Mouse (Mus musculus) layer of hippocampus, adult 9-11 months (tissue): ENCODE measurements around the gene Aldh1b1.

Source experiments
- DNase-seq: peaks from one replicate; pipeline ENCODE4 v3.0.0; 2022

Aldh1b1 gene

DNA sequence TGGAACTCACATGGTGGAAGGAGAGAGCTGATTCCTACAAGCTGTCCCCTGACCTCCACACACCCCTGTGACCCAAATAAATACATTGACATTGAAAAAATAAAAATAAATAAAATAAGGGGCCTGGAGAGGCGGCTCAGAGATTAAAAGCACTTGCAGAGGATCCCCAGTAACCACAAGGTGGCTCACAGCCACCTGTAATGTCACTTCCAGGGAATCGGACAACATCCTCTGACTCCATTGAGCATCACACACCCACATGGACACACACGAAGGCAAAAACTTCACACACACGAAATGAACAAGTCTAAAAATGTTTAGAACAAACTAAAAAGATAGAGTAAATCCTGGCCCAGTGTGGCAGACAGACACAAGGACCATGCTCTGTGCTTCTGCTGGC is 12.1 kb upstream of the Aldh1b1 start:
- DNase-seq: no peak

DNA sequence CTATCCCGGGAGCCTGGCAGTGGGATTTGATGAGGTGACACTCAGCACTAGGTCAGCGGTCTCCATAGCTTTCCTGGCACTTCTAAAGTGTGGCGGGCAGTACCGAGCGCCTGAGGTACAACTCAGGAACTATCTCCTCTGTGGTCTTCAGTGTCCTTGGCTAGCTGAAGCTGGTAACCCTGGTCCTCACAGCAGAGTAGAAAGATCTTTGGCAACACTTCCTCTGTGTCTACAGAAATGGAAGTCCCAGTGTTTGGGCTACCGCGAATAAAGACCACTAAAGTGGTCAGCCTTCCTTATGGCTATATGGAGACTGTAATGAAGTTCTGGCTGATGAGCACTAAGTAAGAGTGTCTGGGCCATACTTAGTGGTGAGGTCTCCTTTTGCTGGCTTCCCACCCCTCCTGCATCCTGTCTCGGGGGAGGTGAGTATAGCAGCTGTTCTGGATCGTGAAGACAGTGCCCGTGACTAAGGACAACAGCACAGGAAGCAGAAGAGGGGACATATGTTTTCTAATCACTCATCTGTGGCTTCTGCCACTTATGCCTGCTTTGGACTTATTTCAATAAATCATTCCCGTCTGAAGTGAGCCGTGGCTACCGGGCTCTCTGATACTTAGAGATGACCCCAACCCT is 10.3 kb upstream of the Aldh1b1 start:
- DNase-seq: no peak

DNA sequence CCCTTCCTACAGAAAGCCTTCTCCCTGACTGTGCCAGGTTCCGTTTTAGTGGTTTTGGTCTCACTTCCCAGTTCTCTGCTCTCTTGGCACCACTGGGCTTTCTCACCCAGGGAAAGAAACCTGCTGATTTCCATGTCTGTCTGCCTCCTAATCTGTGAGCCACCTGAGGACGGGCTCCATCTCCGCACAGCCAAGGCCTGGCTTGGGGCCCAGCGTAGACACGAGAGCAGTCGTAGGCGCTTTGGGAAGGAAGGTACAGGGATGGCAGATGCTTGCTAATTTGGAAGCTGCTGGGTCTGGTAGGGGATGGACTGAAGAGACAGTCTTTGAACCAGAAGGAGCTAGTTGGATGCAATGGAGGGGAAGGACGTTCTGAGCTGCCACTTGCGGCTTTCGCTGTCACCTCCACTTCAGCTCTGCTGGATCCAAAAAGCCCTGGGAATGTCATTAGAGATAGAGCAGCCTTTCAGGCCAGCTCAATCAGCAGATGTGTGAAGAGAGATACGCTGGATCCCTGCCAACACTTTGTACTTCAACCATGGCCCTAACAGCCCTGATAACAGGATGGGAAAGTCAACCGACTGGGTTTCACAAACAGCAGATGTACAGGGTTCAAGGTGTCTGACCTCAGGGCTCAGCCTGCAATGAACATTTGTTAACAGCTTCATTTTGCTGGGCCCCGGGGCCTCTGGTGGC is 9.4 kb upstream of the Aldh1b1 start:
- DNase-seq: peak; percentile 70

DNA sequence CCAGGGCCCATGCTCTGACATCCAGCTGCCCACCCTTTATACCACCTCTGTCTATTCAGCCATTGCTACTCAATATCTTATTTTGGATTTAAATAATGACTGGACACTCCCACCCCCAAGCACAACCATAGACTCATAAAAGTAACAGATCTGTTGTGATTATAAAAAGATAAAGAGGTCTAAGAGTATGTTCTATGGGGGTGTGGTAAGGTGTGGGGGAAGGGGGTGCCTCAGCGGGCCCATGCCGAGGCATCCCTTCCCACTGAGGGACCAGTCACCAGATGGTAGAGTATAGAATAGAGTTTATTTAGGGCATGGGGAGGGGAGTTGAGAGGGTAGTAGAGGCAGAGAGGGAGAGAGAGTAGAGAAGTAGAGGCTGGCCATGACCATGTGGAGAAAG is 8.8 kb upstream of the Aldh1b1 start:
- no peak for DNase-seq

DNA sequence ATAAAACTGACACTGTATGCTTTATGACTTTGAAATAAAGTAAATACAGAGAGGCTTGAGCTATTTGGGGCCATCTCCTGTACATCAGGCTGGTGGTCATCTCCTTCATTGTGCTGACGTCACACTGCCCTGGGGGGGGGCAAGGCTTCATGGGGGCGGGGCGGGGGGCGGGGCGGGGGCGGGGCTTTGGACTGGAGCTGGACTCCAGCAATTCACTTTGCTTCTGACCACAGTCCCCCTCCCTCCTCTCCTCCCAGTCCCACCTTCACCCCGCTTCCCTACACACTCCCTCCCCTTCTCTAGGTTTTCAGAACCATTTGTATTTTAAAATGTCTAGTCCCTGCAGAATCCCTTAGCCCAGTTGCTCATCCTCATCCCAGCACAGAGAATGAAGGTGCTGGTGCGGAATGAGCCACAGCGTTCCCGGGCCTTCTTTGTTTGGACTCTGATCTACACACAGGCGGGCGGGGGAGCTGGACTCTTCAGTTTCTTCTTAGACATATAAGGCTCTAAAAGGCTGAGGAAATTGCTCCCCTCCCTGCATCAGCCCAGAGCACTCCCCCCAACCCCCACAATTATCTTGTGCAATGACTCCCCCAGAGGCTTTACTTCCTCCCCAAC is 3.5 kb upstream of the Aldh1b1 start:
- DNase-seq: no peak

DNA sequence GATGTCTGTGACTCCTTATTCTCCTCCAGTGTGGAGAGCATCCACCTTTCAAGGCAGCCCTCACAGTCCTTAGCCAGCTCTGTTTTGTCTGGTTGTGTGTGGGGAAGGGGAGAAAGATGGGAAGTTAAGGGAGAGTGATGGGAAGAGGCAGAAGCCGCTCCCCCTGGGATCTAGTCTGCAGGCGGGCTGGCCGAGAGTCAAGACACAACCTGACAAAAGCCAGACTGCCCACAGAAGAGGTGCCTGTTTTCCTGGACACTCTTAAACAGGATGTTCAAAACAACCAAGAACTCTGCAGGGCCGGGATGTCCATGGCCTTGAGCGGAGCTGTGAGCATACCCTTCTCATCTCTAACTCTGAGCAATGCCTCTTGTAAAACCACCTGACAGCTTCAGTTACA is 2.1 kb upstream of the Aldh1b1 start:
- DNase-seq: no peak

DNA sequence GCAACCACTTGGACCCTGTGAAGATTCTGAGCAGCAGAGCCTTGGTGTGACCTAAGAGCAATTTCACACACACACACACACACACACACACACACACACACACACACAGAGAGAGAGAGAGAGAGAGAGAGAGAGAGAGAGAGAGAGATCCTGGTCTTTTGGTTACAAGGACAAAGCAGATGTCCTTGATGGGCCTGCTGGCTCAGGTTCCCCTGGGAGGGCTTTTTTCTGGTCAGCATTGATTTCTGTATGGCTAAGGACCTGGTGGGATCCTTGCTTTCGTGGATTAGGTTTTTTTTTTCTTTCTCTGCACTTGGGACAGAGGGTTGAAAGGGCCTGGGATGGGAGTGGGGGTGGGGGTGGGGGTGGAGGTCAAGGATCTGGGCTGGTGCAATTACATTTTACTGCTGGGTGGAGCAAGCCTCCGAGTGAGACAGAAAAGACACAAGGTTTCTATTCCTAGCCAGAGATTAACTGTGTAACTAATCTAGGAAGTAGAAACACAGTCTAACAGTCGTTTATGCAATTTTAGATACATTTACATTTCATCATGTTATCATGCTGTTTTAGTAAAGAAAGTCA is 1.2 kb downstream of the Aldh1b1 start:
- no peak for DNase-seq

DNA sequence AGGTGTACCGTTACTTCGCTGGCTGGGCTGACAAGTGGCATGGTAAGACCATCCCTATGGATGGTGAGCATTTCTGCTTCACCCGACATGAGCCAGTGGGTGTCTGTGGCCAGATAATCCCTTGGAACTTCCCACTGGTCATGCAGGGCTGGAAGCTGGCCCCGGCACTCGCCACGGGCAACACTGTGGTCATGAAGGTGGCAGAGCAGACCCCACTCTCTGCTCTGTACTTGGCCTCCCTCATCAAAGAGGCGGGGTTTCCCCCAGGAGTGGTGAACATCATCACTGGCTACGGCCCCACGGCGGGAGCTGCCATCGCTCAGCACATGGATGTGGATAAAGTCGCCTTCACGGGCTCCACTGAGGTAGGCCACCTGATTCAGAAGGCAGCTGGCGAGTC is 4.1 kb downstream of the Aldh1b1 start:
- no peak for DNase-seq

DNA sequence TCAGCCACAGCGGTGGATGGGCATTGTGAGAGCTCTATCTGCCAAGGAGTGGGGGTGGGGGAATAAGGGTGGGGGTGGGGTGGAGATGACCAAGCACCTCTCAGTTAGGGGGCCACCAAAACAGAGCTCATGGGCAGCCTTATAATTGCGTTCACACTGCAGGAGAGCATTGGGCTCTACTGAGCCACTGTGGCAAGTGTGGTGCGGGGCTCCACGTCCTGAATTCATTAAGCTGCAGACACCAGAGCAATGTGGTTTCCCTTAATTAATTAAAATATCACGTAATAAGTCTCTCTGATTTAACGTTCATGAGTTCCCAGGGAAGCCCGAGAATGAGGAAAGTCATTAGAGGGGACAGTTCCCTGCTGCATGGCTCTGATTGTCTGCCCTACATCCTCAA is 9.2 kb downstream of the Aldh1b1 start:
- no peak for DNase-seq

DNA sequence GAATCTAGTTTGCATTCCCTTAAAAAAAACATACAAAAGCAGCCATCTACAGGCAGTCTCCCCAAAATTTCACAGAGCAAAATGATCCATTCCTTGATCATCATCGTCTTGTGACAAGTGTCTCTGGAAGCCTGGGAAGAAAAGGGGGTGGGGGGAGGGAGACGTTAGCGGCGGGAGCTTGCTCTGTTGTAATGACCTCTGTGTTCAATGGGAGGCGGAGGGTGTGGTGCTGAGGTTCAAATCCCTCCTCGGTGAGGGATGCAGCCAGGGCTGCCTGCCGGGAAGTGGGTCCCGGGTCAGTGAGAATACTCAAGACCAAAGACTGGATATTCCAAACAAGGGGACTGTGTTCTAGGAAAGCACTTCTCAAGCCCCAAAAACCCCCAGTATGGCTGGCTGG is 12.4 kb downstream of the Aldh1b1 start:
- DNase-seq: no peak

DNA sequence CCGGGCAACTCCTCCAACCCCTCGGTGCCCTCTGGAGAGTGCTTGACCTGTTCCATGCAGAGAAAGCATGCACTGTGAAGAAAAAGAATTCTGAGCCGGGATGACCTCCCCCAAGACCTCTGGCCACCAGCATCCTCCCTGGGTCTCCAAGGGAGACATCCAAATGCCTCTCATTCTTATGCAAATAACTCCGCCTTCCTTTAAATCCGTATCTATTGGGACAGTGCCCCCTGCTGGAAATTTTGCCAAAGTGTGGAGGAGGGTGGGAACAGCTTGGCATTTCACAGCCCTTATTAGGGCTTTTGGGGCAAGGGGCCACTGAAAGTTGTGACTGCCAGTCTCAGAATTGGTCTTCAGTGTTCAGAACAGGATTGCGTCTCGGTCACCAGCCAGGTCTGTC is 16.7 kb downstream of the Aldh1b1 start:
- peak; percentile 17 for DNase-seq

DNA sequence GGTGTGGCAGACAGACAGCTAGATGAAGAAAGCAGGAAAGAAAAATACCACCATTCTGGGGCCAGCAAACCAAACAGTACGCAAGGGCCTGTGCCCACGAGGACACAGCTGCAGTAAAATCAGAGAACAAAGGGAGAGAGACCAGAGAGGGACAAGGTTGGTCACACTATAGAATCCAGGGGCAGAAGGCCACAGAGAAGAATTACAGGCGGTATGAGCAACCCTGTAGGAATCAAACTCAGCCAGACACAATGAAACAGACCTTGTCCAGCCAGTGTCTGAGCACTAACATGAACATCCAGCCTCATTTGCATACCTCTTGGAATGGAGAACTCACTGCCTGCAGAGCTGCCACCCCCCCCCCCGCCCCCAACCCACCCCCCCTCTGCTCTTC is 20.0 kb downstream of the Aldh1b1 start:
- no peak for DNase-seq

DNA sequence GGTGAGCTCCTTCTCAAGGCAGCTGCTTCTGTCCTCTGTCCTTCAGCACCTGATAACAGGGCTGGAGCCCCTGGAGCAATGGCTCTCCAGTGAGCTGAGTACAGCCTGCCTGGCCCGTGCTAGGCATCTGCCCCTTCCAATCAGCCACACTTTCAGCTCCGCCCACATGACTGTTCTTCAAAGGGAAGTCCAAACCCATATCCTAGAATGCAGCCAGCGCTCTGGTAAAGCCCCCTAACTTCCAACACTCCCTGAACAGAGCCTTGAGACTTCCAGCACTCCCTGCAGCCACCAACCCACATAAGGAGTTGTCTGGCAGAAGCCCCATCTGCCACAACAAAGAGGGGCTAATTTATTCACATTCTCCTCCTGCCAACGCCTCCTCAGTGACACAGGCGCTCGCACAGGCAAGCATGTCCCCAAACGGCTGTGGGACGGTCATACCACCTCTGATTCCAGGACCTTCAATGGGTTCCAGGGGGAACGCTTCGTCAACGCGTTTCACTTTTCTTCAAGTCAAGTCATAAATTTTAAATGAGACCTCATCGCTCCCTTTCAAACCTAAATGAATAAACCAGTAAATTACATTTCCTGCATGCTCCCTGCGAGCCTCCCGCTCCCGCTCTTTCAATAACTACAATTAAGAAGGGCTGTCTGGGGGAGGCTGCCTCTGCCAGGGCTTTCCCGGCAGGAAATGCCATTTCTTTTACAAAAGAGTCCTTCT is 20.5 kb downstream of the Aldh1b1 start:
- DNase-seq: peak; percentile 12

DNA sequence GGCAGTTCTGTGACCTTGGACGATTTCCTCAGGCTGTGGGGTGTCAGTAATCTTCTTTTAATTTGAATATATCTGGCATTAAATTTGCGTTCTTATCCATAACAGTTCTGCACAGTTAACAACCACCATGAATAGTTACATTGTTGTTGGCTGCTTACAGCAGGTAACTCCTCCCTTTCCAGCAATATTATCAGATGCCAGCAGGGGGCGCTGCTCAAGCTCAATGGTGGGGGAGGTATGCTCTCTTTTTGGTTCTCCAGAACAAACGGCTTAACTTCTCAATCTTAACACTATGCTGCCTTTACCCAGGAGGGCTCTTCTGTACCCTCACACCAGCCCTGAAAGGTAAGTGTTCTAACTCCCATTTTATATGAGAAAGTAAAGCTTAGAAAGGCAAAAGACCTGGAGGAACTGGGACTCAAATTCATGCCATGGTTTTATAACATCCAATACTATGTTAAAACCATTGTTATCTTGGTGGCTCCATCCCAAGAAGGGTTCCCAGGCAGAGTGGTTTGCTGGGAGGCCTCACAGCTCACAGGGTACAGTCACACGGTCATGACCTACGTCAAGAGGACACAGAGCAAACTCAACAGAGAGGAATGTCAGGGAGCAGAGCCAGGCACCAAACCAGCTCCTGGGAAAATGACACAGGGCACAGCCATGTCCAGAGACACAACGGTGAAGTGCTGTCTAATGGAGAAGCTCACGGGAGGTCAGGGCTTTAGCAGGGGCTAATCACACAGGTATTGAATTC is 21.4 kb downstream of the Aldh1b1 start:
- DNase-seq: peak; percentile 33

DNA sequence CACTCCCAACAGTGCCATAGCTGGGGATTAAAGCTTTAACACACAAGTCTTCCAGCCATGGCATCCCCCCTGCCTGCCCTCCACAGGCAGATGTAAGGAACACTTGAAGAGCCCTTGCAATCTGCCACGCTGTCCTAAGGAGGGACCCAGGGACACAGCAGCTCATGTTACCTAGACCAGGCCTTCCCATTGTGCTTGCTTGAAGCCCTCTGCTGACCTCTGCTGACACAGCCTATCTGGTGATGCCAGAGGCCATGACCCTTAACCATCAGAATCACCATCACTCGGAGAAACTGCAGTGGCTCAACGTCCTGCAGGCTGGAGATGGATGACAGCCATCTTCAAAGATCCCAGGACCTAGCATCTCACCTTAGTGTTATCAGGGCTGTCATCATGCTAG is 23.2 kb downstream of the Aldh1b1 start:
- no peak for DNase-seq

DNA sequence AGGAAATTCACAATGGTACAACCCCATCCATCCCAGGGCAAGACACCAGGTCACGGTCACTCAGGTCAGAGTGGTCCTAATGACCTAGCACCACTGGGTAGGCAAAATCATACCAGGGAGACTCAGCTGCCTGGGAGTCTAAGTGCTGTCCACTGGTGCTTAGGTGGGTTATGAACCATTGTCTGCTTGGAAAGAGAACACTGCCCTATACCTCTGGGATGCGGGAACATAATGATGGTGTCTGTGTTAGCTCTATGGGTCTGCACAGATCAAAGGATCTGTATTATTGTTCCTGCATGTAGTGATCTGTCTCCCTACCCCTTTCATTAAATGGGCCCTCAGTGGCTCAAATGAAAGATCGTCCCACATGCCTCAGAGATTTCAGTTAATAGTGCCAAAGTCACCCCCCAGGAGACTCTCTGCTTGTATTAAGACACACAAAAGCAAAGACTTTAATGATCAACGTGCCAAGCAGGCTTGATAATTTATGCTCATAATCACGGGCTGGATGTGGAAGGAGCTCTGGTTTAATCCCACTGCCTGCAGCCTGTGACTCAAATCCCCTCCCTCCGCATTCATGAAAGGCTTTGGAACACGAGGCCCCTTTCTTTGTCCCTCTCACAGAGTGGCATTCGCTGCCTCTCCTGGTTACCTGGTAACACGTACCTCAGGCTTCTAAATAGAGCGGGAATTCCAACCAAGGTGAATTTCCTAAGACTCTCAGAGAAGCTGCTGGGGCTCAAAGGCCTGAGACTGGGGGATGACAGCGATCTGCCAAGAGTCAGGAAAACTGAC is 24.2 kb downstream of the Aldh1b1 start:
- no peak for DNase-seq

DNA sequence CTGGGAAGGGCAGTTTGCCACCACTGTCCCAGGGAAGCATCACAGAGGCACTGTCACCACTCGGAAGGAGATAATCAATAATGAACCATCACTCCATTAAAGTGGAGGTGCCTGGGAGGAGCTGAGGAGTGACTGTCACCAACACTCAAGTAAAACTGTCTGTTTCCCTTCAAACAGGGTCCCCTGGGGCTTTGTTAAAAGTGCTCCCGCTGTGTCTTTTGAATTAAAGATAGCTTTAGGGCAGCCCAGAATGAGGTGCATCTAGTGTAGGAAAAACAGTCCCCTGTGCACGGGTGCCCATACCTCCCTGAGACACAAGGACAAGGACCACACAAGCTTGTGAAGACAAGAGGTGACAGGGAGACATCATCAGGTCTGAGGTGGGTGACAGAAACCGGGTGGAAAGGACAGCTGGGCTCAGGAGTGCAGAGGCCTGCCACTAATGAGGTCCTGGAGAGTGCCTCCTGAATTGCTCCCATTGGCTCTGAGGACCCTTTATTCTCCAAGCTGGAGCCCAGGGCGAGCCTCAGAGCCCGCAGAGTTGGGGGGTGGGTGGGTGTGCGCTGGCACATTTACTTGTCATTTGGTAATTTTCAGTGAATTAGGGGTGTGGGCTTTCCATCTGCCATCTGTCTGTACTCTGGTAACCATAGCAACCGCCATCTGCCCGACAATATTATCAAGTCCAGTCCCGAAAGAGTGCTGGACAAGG is 25.4 kb downstream of the Aldh1b1 start:
- DNase-seq: no peak

DNA sequence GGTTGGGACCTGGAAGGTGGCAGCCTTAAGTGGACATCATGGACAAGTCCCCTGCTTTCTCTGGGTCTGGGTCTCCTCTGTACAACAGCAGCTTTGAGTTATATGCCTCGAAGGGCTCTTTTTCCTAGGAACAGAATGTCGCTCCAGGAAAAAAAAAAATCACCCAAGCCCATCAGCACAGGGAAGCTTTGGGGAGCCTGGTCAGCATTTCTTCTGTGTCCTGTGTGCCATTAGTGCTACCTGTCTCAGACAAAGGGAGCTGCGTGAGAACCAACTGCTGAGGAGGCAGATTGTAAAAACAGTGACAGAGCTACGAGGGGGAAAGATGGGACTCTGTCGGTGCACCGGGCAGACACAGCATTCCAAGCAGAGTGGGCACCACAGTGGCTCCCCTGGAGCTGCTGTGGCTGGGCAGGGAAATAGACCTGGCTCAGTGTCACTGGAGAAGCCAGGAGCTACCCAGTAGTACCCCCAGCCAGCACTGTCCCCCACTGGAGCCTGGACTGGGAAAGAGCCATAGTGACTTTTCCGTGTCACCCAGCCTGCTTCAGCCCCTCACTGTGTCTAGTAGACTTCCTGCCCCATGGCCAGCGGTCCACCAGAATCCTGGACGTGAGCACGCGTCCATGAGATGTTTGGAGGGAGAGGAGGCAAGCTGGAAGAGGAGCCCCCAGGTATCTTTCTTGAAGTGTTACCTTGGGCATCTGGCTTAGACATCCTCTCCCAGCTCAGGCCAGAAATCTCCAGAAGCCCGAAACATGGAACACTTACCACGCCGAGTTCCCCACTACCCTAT is 26.1 kb downstream of the Aldh1b1 start:
- DNase-seq: no peak

DNA sequence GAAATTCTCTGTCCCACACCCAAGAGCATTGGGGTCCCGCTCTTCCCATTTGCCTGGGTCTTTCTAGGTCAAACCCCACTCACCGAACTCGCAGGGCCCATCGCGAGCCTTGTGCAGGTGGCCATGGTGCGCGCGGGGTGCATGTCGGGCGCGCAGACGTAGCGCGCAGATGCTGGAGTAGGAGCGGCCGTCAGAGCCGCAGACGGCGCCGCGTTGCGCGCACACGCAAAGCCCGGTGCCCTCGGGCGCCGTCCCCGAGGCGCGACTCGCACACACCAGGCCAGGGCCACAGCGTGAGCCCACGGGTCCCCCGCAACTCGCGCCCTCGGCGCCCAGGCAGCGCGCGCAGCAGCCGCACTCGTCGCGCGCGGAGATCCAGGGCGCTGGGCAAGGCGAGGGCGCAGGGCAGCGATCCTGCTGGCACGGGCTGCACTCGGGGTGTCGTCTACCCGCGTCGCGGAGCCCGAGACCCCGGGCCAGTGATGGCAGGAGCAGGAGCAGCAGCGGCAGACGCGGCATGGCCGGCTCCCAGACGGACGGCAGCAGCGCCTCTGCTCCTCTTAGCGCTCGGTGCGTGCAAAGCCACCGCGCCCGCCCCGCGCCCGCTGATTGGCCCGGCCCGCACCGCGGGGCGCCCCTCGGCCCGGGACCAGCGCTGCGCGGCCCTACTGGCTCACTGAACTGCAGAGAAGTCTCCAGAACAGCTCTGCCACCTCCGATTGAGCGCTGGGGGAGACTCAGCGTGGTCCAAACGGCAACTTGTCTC is 27.6 kb downstream of the Aldh1b1 start, which contains the start of gene Igfbpl1:
Gene Igfbpl1, minus strand, starts transcription at position 649 of the 766 bp plus-strand sequence.
- DNase-seq: no peak
